Comparison of ENCODE assay signal across 8 mouse cellular contexts in the genomic region with DNA sequence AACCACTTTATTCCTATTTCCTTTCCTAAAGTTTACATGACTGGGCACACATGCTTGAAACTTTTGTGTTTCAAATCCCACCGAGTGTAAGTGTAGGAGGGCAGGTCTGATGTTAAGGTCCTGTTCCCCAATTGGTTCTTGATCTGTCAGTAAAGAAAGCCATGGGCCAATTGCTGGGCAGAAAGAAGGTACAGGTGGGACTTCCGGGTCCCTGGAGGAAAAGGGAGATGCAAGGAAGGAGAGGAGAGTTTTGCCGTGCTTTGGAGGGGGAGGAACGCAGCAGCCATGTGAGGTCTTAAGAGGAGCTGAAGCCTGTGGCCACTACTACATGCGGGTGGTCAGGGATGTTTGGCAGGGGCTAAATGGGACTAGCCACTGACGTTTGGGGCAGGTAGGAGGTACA. TPM values are rescaled to one million over a fixed set of nuclear protein-coding genes. Genes with fewer than 3 reads are reported as not detected.
DNase-seq lines count a peak whose midpoint lies in the region; ATAC-seq and TF ChIP-seq lines count a peak whose summit lies in the region.

No protein-coding gene starts in this region.

- no peak overlapping the region for H3K9ac ChIP-seq in lung, embryonic 14.5 days
- H3K9ac ChIP-seq in hindbrain, embryonic 16.5 days (ENCODE audit: low read depth, low read length): no peak overlapping the region
- no peak overlapping the region for H3K9ac ChIP-seq in neural tube, embryonic 12.5 days

- no peaks in the 10 kb centered on the region for H3K36me3 ChIP-seq in lung, embryonic 14.5 days (ENCODE audit: insufficient read depth)
- H3K36me3 ChIP-seq in hindbrain, embryonic 16.5 days (ENCODE audit: control insufficient read depth, insufficient read depth, low read length): no peaks in the 10 kb centered on the region
- H3K36me3 ChIP-seq in neural tube, embryonic 12.5 days: no peaks in the 10 kb centered on the region

- peak overlapping the region; percentile 23; the same call in 1 of the 2 replicates for H3K4me2 ChIP-seq in lung, embryonic 14.5 days
- H3K4me2 ChIP-seq in hindbrain, embryonic 16.5 days (ENCODE audit: low read length): peak overlapping the region; percentile 4; the same call in 1 of the 2 replicates
- peak overlapping the region; percentile 24; the same call in 1 of the 2 replicates for H3K4me2 ChIP-seq in neural tube, embryonic 12.5 days (replicated peaks)

- TF ChIP-seq CTCF in lung, embryonic 14.5 days (IDR thresholded peaks at IDR 0.05; ENCODE audit: low read depth): no peak

- no peak overlapping the region for H3K4me3 ChIP-seq in lung, embryonic 14.5 days (ENCODE audit: low read depth, low read length)
- H3K4me3 ChIP-seq in hindbrain, embryonic 16.5 days (ENCODE audit: low read length): peak overlapping the region; percentile 7; the same call in 1 of the 2 replicates
- H3K4me3 ChIP-seq in neural tube, embryonic 12.5 days: no peak overlapping the region

- no peaks in the 10 kb centered on the region for H3K4me1 ChIP-seq in lung, embryonic 14.5 days (ENCODE audit: insufficient read depth)
- peaks cover 5% of the 10 kb centered on the region for H3K4me1 ChIP-seq in hindbrain, embryonic 16.5 days (ENCODE audit: control insufficient read depth, insufficient read depth, low read depth, low read length)
- H3K4me1 ChIP-seq in neural tube, embryonic 12.5 days: peaks cover 14% of the 10 kb centered on the region; the same call in 1 of the 2 replicates

- no peaks in the 10 kb centered on the region for H3K9me3 ChIP-seq in lung, embryonic 14.5 days (ENCODE audit: low read depth, low read length)
- no peaks in the 10 kb centered on the region for H3K9me3 ChIP-seq in hindbrain, embryonic 16.5 days (ENCODE audit: control insufficient read depth, low read length)
- H3K9me3 ChIP-seq in neural tube, embryonic 12.5 days: no peaks in the 10 kb centered on the region

- 49% methylated on average over 6 of the region's 6 CpGs for WGBS in lung, embryonic 14.5 days
- WGBS in hindbrain, embryonic 16.5 days: 56% methylated on average over 6 of the region's 6 CpGs
- 53% methylated on average over 6 of the region's 6 CpGs for WGBS in neural tube, embryonic 12.5 days

- no peak for DNase-seq in lung, embryonic 14.5 days
- no peak for DNase-seq in lung, postnatal 10 days
- DNase-seq in WW6 (ENCODE audit: low read depth, low spot score): peak; percentile 9
- no peak for DNase-seq in urinary bladder, postnatal 36 days (ENCODE audit: low spot score in 2 of 2)
- no peak for DNase-seq in right cerebral cortex, adult 2 months (ENCODE audit: low spot score in 2 of 2)
- no peak for DNase-seq in urinary bladder, postnatal 14 days (ENCODE audit: low spot score)

- H3K27ac ChIP-seq in lung, embryonic 14.5 days (ENCODE audit: low read depth): no peak overlapping the region
- no peak overlapping the region for H3K27ac ChIP-seq in hindbrain, embryonic 16.5 days (ENCODE audit: low read depth, low read length)
- H3K27ac ChIP-seq in neural tube, embryonic 12.5 days: no peak overlapping the region

- ATAC-seq in lung, embryonic 14.5 days (ENCODE audit: insufficient read depth): 0 out of 2 replicates have a peak, but pooled peaks have one; percentile 7
- ATAC-seq in hindbrain, embryonic 16.5 days: no peak
- ATAC-seq in neural tube, embryonic 12.5 days (ENCODE audit: low FRiP score, low read depth): no peak

- no peaks in the 10 kb centered on the region for H3K27me3 ChIP-seq in lung, embryonic 14.5 days (ENCODE audit: insufficient read depth, low read length)
- no peaks in the 10 kb centered on the region for H3K27me3 ChIP-seq in hindbrain, embryonic 16.5 days (replicated peaks; ENCODE audit: control insufficient read depth, insufficient read depth, low read length)
- no peaks in the 10 kb centered on the region for H3K27me3 ChIP-seq in neural tube, embryonic 12.5 days (replicated peaks)

RNA-seq across cellular contexts. Expression of gene Upb1, which starts 35.7 kb away (rescaled TPM):
- polyA plus RNA-seq in lung, embryonic 14.5 days (2014; fragmentation: Nextera tagmentation; extraction: Ambion mirVana): 0.17 and 0.76 TPM in 2 replicates
- 0.36 and 0.39 TPM in 2 replicates for polyA plus RNA-seq in hindbrain, embryonic 16.5 days (2015; fragmentation: Nextera tagmentation; extraction: Ambion mirVana)
- 0.10 TPM in 1 of 2 replicates, not detected in the other for polyA plus RNA-seq in neural tube, embryonic 12.5 days (2016; fragmentation: Nextera tagmentation; extraction: Ambion mirVana)

RNA-seq across cellular contexts. Expression of gene Adora2a, which starts 48.6 kb away (rescaled TPM):
- 7.3 and 8.0 TPM in 2 replicates for polyA plus RNA-seq in lung, embryonic 14.5 days (2014; fragmentation: Nextera tagmentation; extraction: Ambion mirVana)
- polyA plus RNA-seq in hindbrain, embryonic 16.5 days (2015; fragmentation: Nextera tagmentation; extraction: Ambion mirVana): 3.6 and 4.6 TPM in 2 replicates
- polyA plus RNA-seq in neural tube, embryonic 12.5 days (2016; fragmentation: Nextera tagmentation; extraction: Ambion mirVana): 3.5 and 4.1 TPM in 2 replicates
